Mouse (Mus musculus) heart, adult 2 months (tissue): ENCODE measurements around the gene Hfm1.

ENCODE experiments used
- CTCF ChIP-seq: fragments of 200-600 bp; IDR thresholded peaks from 2 replicates; pipeline ENCODE4 v1.8.1; 2022; ENCODE audit warnings: antibody characterized with exemption, mild to moderate bottlenecking, moderate library complexity
- POLR2A ChIP-seq: fragments of 200-500 bp; IDR thresholded peaks from 2 replicates; pipeline ENCODE4 v1.6.1; 2011; ENCODE audit warnings: mild to moderate bottlenecking, low read depth, low read length, control low read depth; ENCODE audit not compliant: insufficient read depth

DNA sequence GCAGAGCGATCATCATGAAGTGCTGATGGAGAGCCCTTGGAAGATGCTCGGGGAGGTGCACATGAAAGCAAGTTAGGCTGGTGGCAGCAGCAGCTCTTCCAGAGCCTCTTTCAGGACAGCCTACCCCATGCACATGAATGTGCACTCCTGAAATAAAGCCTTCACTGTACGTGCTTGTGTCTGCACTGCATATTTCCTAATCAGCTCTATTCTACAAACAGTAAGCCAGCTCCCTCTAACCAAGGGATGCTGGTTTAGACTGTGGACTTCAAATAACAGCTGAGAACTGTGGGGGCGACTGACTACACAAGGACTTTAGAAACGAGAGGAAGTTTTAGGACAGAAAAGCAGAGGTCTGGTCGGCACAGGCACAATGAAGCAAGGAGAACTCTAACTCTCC is 111.5 kb downstream of the Hfm1 start:
- TF ChIP-seq CTCF (no peak), POLR2A (no peak)
